Mouse (Mus musculus): ENCODE data around the gene Myoz1. TPM values are rescaled to one million over a fixed set of nuclear protein-coding genes. Genes with fewer than 3 reads are reported as not detected.

The Myoz1 gene
- total and polyA plus RNA-seq, 3 experiments, result 0.15 TPM; not detected in 1

GRCm38 (mm10) chr14:20654690-20655421 lies 1.5 kb downstream of the Myoz1 start:
- H3K4me3 ChIP-seq (ENCODE audit: control insufficient read depth in 1 of 2, insufficient read depth in 1 of 2, low read depth in 2 of 2, low read length in 2 of 2), result no peak overlapping the region
- H3K79me2 ChIP-seq (ENCODE audit: control insufficient read depth, insufficient read depth, low read length, poor library complexity), result no peaks in the 10 kb centered on the region
- TF ChIP-seq UBTF (IDR thresholded peaks at IDR 0.05; ENCODE audit: borderline replicate concordance, insufficient read depth, low read depth, low read length), result no peak
- no peak for TF ChIP-seq KAT2A (conservative IDR thresholded peaks at IDR 0.05; ENCODE audit: low read depth, low read length)
- TF ChIP-seq TAL1 (IDR thresholded peaks at IDR 0.05; ENCODE audit: low read length), result no peak
- no peak for TF ChIP-seq EP300 (IDR thresholded peaks at IDR 0.05; ENCODE audit: low read depth in 1 of 2, low read length in 2 of 2)
- no peak for TF ChIP-seq ETS1 (IDR thresholded peaks at IDR 0.05; ENCODE audit: low read depth, low read length)
- TF ChIP-seq CTCF (IDR thresholded peaks at IDR 0.05 in 2 of 3, conservative IDR thresholded peaks at IDR 0.05 in 1 of 3; ENCODE audit: control insufficient read depth in 1 of 3, insufficient read depth in 1 of 3, low read depth in 2 of 3, low read length in 3 of 3, poor library complexity in 1 of 3, severe bottlenecking in 1 of 3), result no peak
- no peak for TF ChIP-seq TBP (IDR thresholded peaks at IDR 0.05; ENCODE audit: low read depth, low read length)
- TF ChIP-seq MAX (IDR thresholded peaks at IDR 0.05; ENCODE audit: low read length), result no peak
- TF ChIP-seq RCOR1 (IDR thresholded peaks at IDR 0.05; ENCODE audit: low read depth, low read length), result no peak
- TF ChIP-seq JUND (IDR thresholded peaks at IDR 0.05; ENCODE audit: low read depth, low read length), result no peak
- no peak for TF ChIP-seq USF1 (IDR thresholded peaks at IDR 0.05; ENCODE audit: low read depth, low read length)
- TF ChIP-seq POLR2A (IDR thresholded peaks at IDR 0.05; ENCODE audit: control insufficient read depth in 1 of 2, insufficient read depth in 1 of 2, low read depth in 1 of 2, low read length in 2 of 2, poor library complexity in 1 of 2), result no peak
- no peak for TF ChIP-seq USF2 (IDR thresholded peaks at IDR 0.05; ENCODE audit: borderline replicate concordance in 1 of 2, insufficient read depth in 1 of 2, low read depth in 1 of 2, low read length in 2 of 2)
- no peak for TF ChIP-seq ZNF384 (IDR thresholded peaks at IDR 0.05; ENCODE audit: low read depth, low read length)
- H3K9ac ChIP-seq (ENCODE audit: control insufficient read depth, low read depth, low read length, poor library complexity, severe bottlenecking), result no peak overlapping the region
- H3K9me3 ChIP-seq (replicated peaks; ENCODE audit: insufficient read depth, low read length), result no peaks in the 10 kb centered on the region
- peak; percentile 49 for DNase-seq (ENCODE audit: low read depth, low spot score)
- no peaks in the 10 kb centered on the region for H3K27me3 ChIP-seq (ENCODE audit: control insufficient read depth in 1 of 2, insufficient read depth in 2 of 2, low read length in 2 of 2)
- H3K4me1 ChIP-seq (ENCODE audit: control insufficient read depth in 1 of 2, insufficient read depth in 2 of 2, low read length in 2 of 2), result peaks cover 0 to 6% of the 10 kb centered on the region in 2 experiments; a peak in 2 of 4 replicates
- no peak overlapping the region for H3K27ac ChIP-seq (ENCODE audit: control insufficient read depth, low read depth, low read length)
- peaks cover 0 to 3% of the 10 kb centered on the region in 2 experiments; a peak in 1 of 4 replicates for H3K36me3 ChIP-seq (ENCODE audit: control insufficient read depth in 1 of 2, insufficient read depth in 2 of 2, low read length in 2 of 2)

GRCm38 (mm10) chr14:20651722-20652256 lies 4.6 kb downstream of the Myoz1 start:
- TF ChIP-seq RCOR1 (IDR thresholded peaks at IDR 0.05; ENCODE audit: low read depth, low read length) (no peak), SIN3A (IDR thresholded peaks at IDR 0.05; ENCODE audit: low read length) (no peak), POLR2A (IDR thresholded peaks at IDR 0.05; ENCODE audit: control insufficient read depth in 1 of 2, insufficient read depth in 1 of 2, low read depth in 1 of 2, low read length in 2 of 2, poor library complexity in 1 of 2) (no peak), POLR2AphosphoS2 (IDR thresholded peaks at IDR 0.05; ENCODE audit: low read length) (no peak), KAT2A (conservative IDR thresholded peaks at IDR 0.05; ENCODE audit: low read depth, low read length) (no peak), BHLHE40 (IDR thresholded peaks at IDR 0.05; ENCODE audit: borderline replicate concordance, low read depth, low read length) (no peak), ZC3H11A (IDR thresholded peaks at IDR 0.05; ENCODE audit: low read depth, low read length) (no peak), GABPA (IDR thresholded peaks at IDR 0.05; ENCODE audit: low read depth, low read length) (no peak), GATA1 (IDR thresholded peaks at IDR 0.05; ENCODE audit: low read depth, low read length) (no peak), POLR2AphosphoS5 (IDR thresholded peaks at IDR 0.05; ENCODE audit: borderline replicate concordance, low read depth, low read length) (no peak), CHD2 (IDR thresholded peaks at IDR 0.05; ENCODE audit: low read length) (no peak), ZKSCAN1 (IDR thresholded peaks at IDR 0.05; ENCODE audit: low read depth, low read length) (no peak), E2F4 (IDR thresholded peaks at IDR 0.05; ENCODE audit: borderline replicate concordance, low read depth, low read length) (no peak), USF2 (IDR thresholded peaks at IDR 0.05; ENCODE audit: borderline replicate concordance in 1 of 2, insufficient read depth in 1 of 2, low read depth in 1 of 2, low read length in 2 of 2) (no peak), MYB (IDR thresholded peaks at IDR 0.05; ENCODE audit: low read depth, low read length) (no peak), JUND (IDR thresholded peaks at IDR 0.05; ENCODE audit: low read depth, low read length) (no peak), ELF1 (IDR thresholded peaks at IDR 0.05; ENCODE audit: low read depth, low read length) (no peak), NELFE (IDR thresholded peaks at IDR 0.05; ENCODE audit: low read depth, low read length) (no peak)
- Histone ChIP-seq H3K4me3 (ENCODE audit: control insufficient read depth in 1 of 2, insufficient read depth in 1 of 2, low read depth in 2 of 2, low read length in 2 of 2) (no peak overlapping the region), H3K9me3 (replicated peaks; ENCODE audit: insufficient read depth, low read length) (no peaks in the 10 kb centered on the region), H3K27ac (ENCODE audit: control insufficient read depth, low read depth, low read length) (no peak overlapping the region), H3K4me1 (ENCODE audit: control insufficient read depth in 1 of 2, insufficient read depth in 2 of 2, low read length in 2 of 2) (peaks cover 2 to 11% of the 10 kb centered on the region in 2 experiments; a peak in 3 of 4 replicates), H3K36me3 (ENCODE audit: control insufficient read depth in 1 of 2, insufficient read depth in 2 of 2, low read length in 2 of 2) (peaks cover 0 to 8% of the 10 kb centered on the region in 2 experiments; a peak in 2 of 4 replicates), H3K79me2 (ENCODE audit: control insufficient read depth, insufficient read depth, low read length, poor library complexity) (no peaks in the 10 kb centered on the region), H3K9ac (ENCODE audit: control insufficient read depth, low read depth, low read length, poor library complexity, severe bottlenecking) (no peak overlapping the region), H3K27me3 (ENCODE audit: control insufficient read depth in 1 of 2, insufficient read depth in 2 of 2, low read length in 2 of 2) (no peaks in the 10 kb centered on the region)
- DNase-seq (ENCODE audit: low read depth, low spot score), result no peak
